Comparison of ENCODE assay signal across 8 mouse cellular contexts in genomic region chr11:79738725-79739558, GRCm38 (mm10).
DNase-seq lines count a peak whose midpoint lies in the region; ATAC-seq and TF ChIP-seq lines count a peak whose summit lies in the region.

No protein-coding gene starts in this region.

- peak; percentile 95 for ATAC-seq in lung, embryonic 16.5 days (ENCODE audit: low read depth)

- peak overlapping the region; percentile 28; the same call in 1 of the 2 replicates for H3K27ac ChIP-seq in layer of hippocampus, adult 2 months
- peak overlapping the region; percentile 83 for H3K27ac ChIP-seq in heart, embryonic 10.5 days
- H3K27ac ChIP-seq in kidney, adult 2 months (ENCODE audit: insufficient read depth, low read depth, low read length) = peak overlapping the region; percentile 91
- peak overlapping the region; percentile 98 for H3K27ac ChIP-seq in lung, embryonic 16.5 days (ENCODE audit: low read length)

- TF ChIP-seq POLR2A in kidney, adult 2 months (IDR thresholded peaks at IDR 0.05; ENCODE audit: low read depth, low read length) = no peak

- 46% methylated on average over 19 of the region's 19 CpGs for WGBS in heart, embryonic 10.5 days
- WGBS in kidney, adult 2 months = 51% methylated on average over 19 of the region's 19 CpGs
- 39% methylated on average over 19 of the region's 19 CpGs for WGBS in lung, embryonic 16.5 days

- TF ChIP-seq CTCF in layer of hippocampus, adult 2 months (conservative IDR thresholded peaks at IDR 0.05) = no peak
- TF ChIP-seq CTCF in kidney, adult 2 months (conservative IDR thresholded peaks at IDR 0.05; ENCODE audit: insufficient read depth, insufficient read length, low read depth, low read length) = no peak

- peaks cover 48% of the 10 kb centered on the region for H3K4me1 ChIP-seq in heart, embryonic 10.5 days
- H3K4me1 ChIP-seq in kidney, adult 2 months (ENCODE audit: control insufficient read depth, insufficient read depth, low read length) = peaks cover 28% of the 10 kb centered on the region
- H3K4me1 ChIP-seq in lung, embryonic 16.5 days (replicated peaks; ENCODE audit: control insufficient read depth, insufficient read depth, low read length) = peaks cover 31% of the 10 kb centered on the region

- H3K4me2 ChIP-seq in lung, embryonic 16.5 days (ENCODE audit: low read depth, low read length) = no peak overlapping the region

- no peak for DNase-seq in layer of hippocampus, adult 2 months (ENCODE audit: low spot score in 2 of 2)
- no peak for DNase-seq in layer of hippocampus, adult 18-20 months (ENCODE audit: low spot score in 2 of 2)
- DNase-seq in embryo, embryonic 11 days = peak; percentile 60
- DNase-seq in heart, embryonic 10.5 days (ENCODE audit: low spot score) = peak; percentile 91
- peak; percentile 92 for DNase-seq in kidney, adult 2 months
- DNase-seq in T-cell, adult 2 months (ENCODE audit: low spot score) = no peak
- DNase-seq in cerebellum, postnatal 36 days = no peak

- no peaks in the 10 kb centered on the region for H3K36me3 ChIP-seq in heart, embryonic 10.5 days
- H3K36me3 ChIP-seq in kidney, adult 2 months (ENCODE audit: control insufficient read depth, insufficient read depth, low read length) = no peaks in the 10 kb centered on the region
- no peaks in the 10 kb centered on the region for H3K36me3 ChIP-seq in lung, embryonic 16.5 days (ENCODE audit: control insufficient read depth, insufficient read depth, low read length)

- no peaks in the 10 kb centered on the region for H3K9me3 ChIP-seq in heart, embryonic 10.5 days
- H3K9me3 ChIP-seq in lung, embryonic 16.5 days (ENCODE audit: control insufficient read depth, low read length) = no peaks in the 10 kb centered on the region

- peak overlapping the region; percentile 51 for H3K9ac ChIP-seq in lung, embryonic 16.5 days (ENCODE audit: low read length)

- H3K4me3 ChIP-seq in layer of hippocampus, adult 2 months = no peak overlapping the region
- no peak overlapping the region for H3K4me3 ChIP-seq in heart, embryonic 10.5 days
- H3K4me3 ChIP-seq in kidney, adult 2 months (ENCODE audit: insufficient read depth, low read depth, low read length) = no peak overlapping the region
- no peak overlapping the region for H3K4me3 ChIP-seq in lung, embryonic 16.5 days (ENCODE audit: low read length)

- H3K27me3 ChIP-seq in heart, embryonic 10.5 days (ENCODE audit: insufficient read depth, poor library complexity, severe bottlenecking) = no peaks in the 10 kb centered on the region
- no peaks in the 10 kb centered on the region for H3K27me3 ChIP-seq in kidney, adult 2 months (replicated peaks; ENCODE audit: control insufficient read depth, insufficient read depth, low read length)
- no peaks in the 10 kb centered on the region for H3K27me3 ChIP-seq in lung, embryonic 16.5 days (ENCODE audit: control insufficient read depth, insufficient read depth, low read depth, low read length)

Comparison
In these comparisons a context has a peak if more than half of its experiments do, and no peak if none do; other contexts are left out.
1. DNase-seq: peak in embryo, embryonic 11 days (single experiment), heart, embryonic 10.5 days (single experiment) and kidney, adult 2 months (single experiment); none in layer of hippocampus, adult 2 months (0 of 2), layer of hippocampus, adult 18-20 months (0 of 2), T-cell, adult 2 months (single experiment) and cerebellum, postnatal 36 days (0 of 2).
2. H3K27ac ChIP-seq: peak in every context shown above with its lines; median percentile 98 in lung, embryonic 16.5 days; 91 in kidney, adult 2 months; 83 in heart, embryonic 10.5 days; 28 in layer of hippocampus, adult 2 months.